ENCODE assay signal across 8 mouse cellular contexts in genomic region chr7:4876753-4877221, GRCm38 (mm10). TPM values are rescaled to one million over a fixed set of nuclear protein-coding genes. Genes with fewer than 3 reads are reported as not detected.
DNase-seq lines count a peak whose midpoint lies in the region; ATAC-seq and TF ChIP-seq lines count a peak whose summit lies in the region.

Isoc2a (plus strand) TSS chr7:4877153.

- H3K4me3 ChIP-seq in cortical plate, adult 2 months (ENCODE audit: insufficient read depth, low read length): peak within 1 kb of the TSS; percentile 80
- peak within 1 kb of the TSS; percentile 93 for H3K4me3 ChIP-seq in megakaryocyte, embryonic 14.5 days (replicated peaks)

- H3K27ac ChIP-seq in cortical plate, adult 2 months (ENCODE audit: insufficient read depth, low read length): no peak within 1 kb of the TSS

- peaks cover under 1% of the 10 kb centered on the region for H3K9me3 ChIP-seq in megakaryocyte, embryonic 14.5 days

- DNase-seq in gastrocnemius, adult 8-10 months (ENCODE audit: low spot score in 2 of 2): peak; percentile 84 to 90
- DNase-seq in hindlimb bud, embryonic 11.5 days (ENCODE audit: extremely low spot score, low read depth, low spot score): peak; percentile 85
- peak; percentile 58 to 89 for DNase-seq in left cerebral cortex, adult 8-10 months (ENCODE audit: low spot score in 2 of 2)
- peak; percentile 93 for DNase-seq in right cerebral cortex, postnatal 10 days (ENCODE audit: low spot score in 2 of 2)
- DNase-seq in urinary bladder, postnatal 25 days (ENCODE audit: low spot score): peak; percentile 77

- H3K27me3 ChIP-seq in megakaryocyte, embryonic 14.5 days (replicated peaks): peaks cover 1% of the 10 kb centered on the region

- no peaks in the 10 kb centered on the region; the same call in 1 of the 2 replicates for H3K4me1 ChIP-seq in cortical plate, adult 2 months (ENCODE audit: control insufficient read depth, insufficient read depth, low read length)
- H3K4me1 ChIP-seq in megakaryocyte, embryonic 14.5 days: peaks cover 20% of the 10 kb centered on the region

- peak; percentile 100 for ATAC-seq in activated CD4-positive, CD25-positive, alpha-beta regulatory T cell, adult 4 months

- TF ChIP-seq POLR2A in cortical plate, adult 2 months (IDR thresholded peaks at IDR 0.05; ENCODE audit: extremely low read depth, insufficient read depth, low read length): peak; percentile 87

- no peak for TF ChIP-seq CTCF in cortical plate, adult 2 months (IDR thresholded peaks at IDR 0.05; ENCODE audit: extremely low read depth, insufficient read depth, low read length)

- no peaks in the 10 kb centered on the region for H3K36me3 ChIP-seq in megakaryocyte, embryonic 14.5 days (replicated peaks; ENCODE audit: low read length)

RNA-seq across cellular contexts. Expression of gene Isoc2a, which starts in this region (rescaled TPM):
- polyA plus RNA-seq in activated CD4-positive, CD25-positive, alpha-beta regulatory T cell, adult 4 months (2017; shearing (Covaris generic)): under 1 TPM; 0.20 to 0.69 TPM
- 11.7 and 11.8 TPM in 2 replicates for polyA plus RNA-seq in cortical plate, adult 2 months (2012; rRNA removed)
- 10 to 100 TPM; 23.6 to 32.4 (median 28.2) TPM for total RNA-seq in gastrocnemius, adult 8-10 months (2022)
- total RNA-seq in left cerebral cortex, adult 8-10 months (2022): 10 to 100 TPM; 16.1 to 17.7 (median 17.1) TPM
- 7.2 and 17.1 TPM in 2 replicates for polyA plus RNA-seq in megakaryocyte, embryonic 14.5 days (2012; ENCODE audit: insufficient read depth, low replicate concordance)

Comparison
In these comparisons a context has a peak if more than half of its experiments do, and no peak if none do; other contexts are left out.
1. Peak in ATAC-seq in activated CD4-positive, CD25-positive, alpha-beta regulatory T cell, adult 4 months; RNA of the gene not detected or under 1 TPM.